ENCODE assay signal across 23 mouse cellular contexts in genomic region chr14:41065168-41065567, GRCm38 (mm10). TPM values are rescaled to one million over a fixed set of nuclear protein-coding genes. Genes with fewer than 3 reads are reported as not detected.
DNase-seq lines count a peak whose midpoint lies in the region; ATAC-seq and TF ChIP-seq lines count a peak whose summit lies in the region.
"Had no signal": no experiment of that assay in that cellular context is flagged by ENCODE, and none has a peak within 500 bp of the region (broad histone marks: within the 10 kb centered on the region; RNA-seq: fewer than 3 reads in every experiment).

No protein-coding gene starts in this region.

- H3K9me3 ChIP-seq in heart, embryonic 13.5 days, result no peaks in the 10 kb centered on the region
- H3K9me3 ChIP-seq in lung, embryonic 16.5 days (ENCODE audit: control insufficient read depth, low read length), result no peaks in the 10 kb centered on the region
- H3K9me3 ChIP-seq in liver, postnatal 0 days (ENCODE audit: low read length), result no peaks in the 10 kb centered on the region
- H3K9me3 ChIP-seq: embryonic facial prominence, embryonic 13.5 days; forebrain, embryonic 13.5 days; midbrain, embryonic 12.5 days had no signal

- no peaks in the 10 kb centered on the region for H3K27me3 ChIP-seq in heart, embryonic 13.5 days (replicated peaks)
- H3K27me3 ChIP-seq in lung, embryonic 16.5 days (ENCODE audit: control insufficient read depth, insufficient read depth, low read depth, low read length), result no peaks in the 10 kb centered on the region
- H3K27me3 ChIP-seq in liver, postnatal 0 days (ENCODE audit: insufficient read depth, low read length), result no peaks in the 10 kb centered on the region
- no peaks in the 10 kb centered on the region for H3K27me3 ChIP-seq in thymus, adult 2 months (ENCODE audit: control insufficient read depth, insufficient read depth, low read length)
- H3K27me3 ChIP-seq: embryonic facial prominence, embryonic 13.5 days; forebrain, embryonic 13.5 days; midbrain, embryonic 12.5 days had no signal

- no peak for DNase-seq in heart, adult 8-10 months (ENCODE audit: low spot score)
- DNase-seq in lung, postnatal 36 days, result no peak
- DNase-seq in liver, postnatal 0 days, result peak; percentile 47
- no peak for DNase-seq in adrenal gland, postnatal 4 days (ENCODE audit: low spot score in 2 of 2)
- DNase-seq in thymus, adult 2 months, result no peak
- DNase-seq: adrenal gland, postnatal 36 days; cerebellum, postnatal 36 days; kidney, adult 11 months; kidney, postnatal 25 days; left cerebral cortex, postnatal 4 days; lung, adult 2 months; right cerebral cortex, postnatal 14 days; thymus, adult 18-20 months had no signal

- no peak for TF ChIP-seq POLR2A in thymus, adult 2 months (IDR thresholded peaks at IDR 0.05; ENCODE audit: control insufficient read depth, extremely low read depth, insufficient read depth, low read length, poor library complexity)

- no peak overlapping the region for H3K4me3 ChIP-seq in heart, embryonic 13.5 days
- H3K4me3 ChIP-seq in lung, embryonic 16.5 days (ENCODE audit: low read length), result no peak overlapping the region
- H3K4me3 ChIP-seq in liver, postnatal 0 days (ENCODE audit: low read depth, low read length), result no peak overlapping the region
- H3K4me3 ChIP-seq in thymus, adult 2 months (ENCODE audit: control insufficient read depth, insufficient read depth, low read length), result no peak overlapping the region
- H3K4me3 ChIP-seq: embryonic facial prominence, embryonic 13.5 days; forebrain, embryonic 13.5 days; midbrain, embryonic 12.5 days had no signal

- TF ChIP-seq CTCF in liver, postnatal 0 days (IDR thresholded peaks at IDR 0.05; ENCODE audit: low read depth), result no peak
- no peak for TF ChIP-seq CTCF in thymus, adult 2 months (IDR thresholded peaks at IDR 0.05; ENCODE audit: borderline replicate concordance, control insufficient read depth, extremely low read depth, insufficient read depth, low read length, poor library complexity)

- 0 out of 2 replicates have a peak overlapping the region, but pooled peaks have one; percentile 39 for H3K27ac ChIP-seq in heart, embryonic 13.5 days (replicated peaks)
- no peak overlapping the region for H3K27ac ChIP-seq in lung, embryonic 16.5 days (ENCODE audit: low read length)
- H3K27ac ChIP-seq in liver, postnatal 0 days (ENCODE audit: low read depth), result no peak overlapping the region
- H3K27ac ChIP-seq in thymus, adult 2 months (ENCODE audit: control insufficient read depth, insufficient read depth, low read length), result no peak overlapping the region
- H3K27ac ChIP-seq: embryonic facial prominence, embryonic 13.5 days; forebrain, embryonic 13.5 days; hindbrain, embryonic 14.5 days; midbrain, embryonic 12.5 days had no signal

- no peak overlapping the region for H3K9ac ChIP-seq in heart, embryonic 13.5 days
- no peak overlapping the region for H3K9ac ChIP-seq in lung, embryonic 16.5 days (ENCODE audit: low read length)
- no peak overlapping the region for H3K9ac ChIP-seq in liver, postnatal 0 days (replicated peaks)
- H3K9ac ChIP-seq: embryonic facial prominence, embryonic 13.5 days; forebrain, embryonic 13.5 days; hindbrain, embryonic 14.5 days; midbrain, embryonic 12.5 days had no signal

- no peaks in the 10 kb centered on the region for H3K36me3 ChIP-seq in heart, embryonic 13.5 days
- H3K36me3 ChIP-seq in lung, embryonic 16.5 days (ENCODE audit: control insufficient read depth, insufficient read depth, low read length), result no peaks in the 10 kb centered on the region
- H3K36me3 ChIP-seq in liver, postnatal 0 days (replicated peaks; ENCODE audit: insufficient read depth, low read length), result no peaks in the 10 kb centered on the region
- H3K36me3 ChIP-seq in thymus, adult 2 months (ENCODE audit: control insufficient read depth, insufficient read depth, low read length), result no peaks in the 10 kb centered on the region
- H3K36me3 ChIP-seq: embryonic facial prominence, embryonic 13.5 days; midbrain, embryonic 12.5 days had no signal

- WGBS in heart, embryonic 13.5 days, result 0% methylated on average over 2 of the region's 2 CpGs
- WGBS in lung, embryonic 16.5 days, result 14% methylated on average over 1 of the region's 2 CpGs
- WGBS in liver, postnatal 0 days (ENCODE audit: insufficient replicate concordance), result 37% methylated on average over 2 of the region's 2 CpGs
- WGBS in thymus, adult 2 months, result 81% methylated on average over 2 of the region's 2 CpGs

- ATAC-seq in heart, embryonic 13.5 days (ENCODE audit: extremely low read depth, insufficient number of reproducible peaks, low FRiP score, low TSS enrichment), result no peak; the same call in 1 of the 2 replicates
- ATAC-seq in lung, embryonic 16.5 days (ENCODE audit: low read depth), result peak; percentile 59; the same call in 1 of the 2 replicates
- ATAC-seq in erythroid progenitor cell, adult 5-6 weeks (replicated peaks; ENCODE audit: low FRiP score, poor library complexity, severe bottlenecking), result peak; percentile 70; the same call in 1 of the 2 replicates
- peak; percentile 89 for ATAC-seq in liver, postnatal 0 days
- ATAC-seq: forebrain, embryonic 13.5 days; Patski had no signal

- no peak overlapping the region for H3K4me2 ChIP-seq in heart, embryonic 13.5 days
- H3K4me2 ChIP-seq in lung, embryonic 16.5 days (ENCODE audit: low read depth, low read length), result no peak overlapping the region
- no peak overlapping the region for H3K4me2 ChIP-seq in liver, postnatal 0 days (ENCODE audit: low read depth, low read length)
- H3K4me2 ChIP-seq: embryonic facial prominence, embryonic 13.5 days; forebrain, embryonic 13.5 days; hindbrain, embryonic 14.5 days; midbrain, embryonic 12.5 days had no signal

- TF ChIP-seq EP300 in liver, postnatal 0 days (IDR thresholded peaks at IDR 0.05; ENCODE audit: low read depth), result no peak; the same call in 1 of the 2 replicates

- H3K4me1 ChIP-seq in heart, embryonic 13.5 days, result peaks cover 13% of the 10 kb centered on the region
- no peaks in the 10 kb centered on the region for H3K4me1 ChIP-seq in lung, embryonic 16.5 days (replicated peaks; ENCODE audit: control insufficient read depth, insufficient read depth, low read length)
- H3K4me1 ChIP-seq in liver, postnatal 0 days (ENCODE audit: insufficient read depth), result no peaks in the 10 kb centered on the region
- no peaks in the 10 kb centered on the region for H3K4me1 ChIP-seq in thymus, adult 2 months (replicated peaks; ENCODE audit: control insufficient read depth, insufficient read depth, low read length)
- H3K4me1 ChIP-seq: embryonic facial prominence, embryonic 13.5 days; forebrain, embryonic 13.5 days; midbrain, embryonic 12.5 days had no signal

RNA-seq across cellular contexts. Expression of gene Dydc2, which starts 3.8 kb away (rescaled TPM):
- polyA plus RNA-seq in heart, embryonic 13.5 days (2015; fragmentation: Nextera tagmentation; extraction: Ambion mirVana), result 0.24 and 0.49 TPM in 2 replicates
- total RNA-seq in heart, adult 8-10 months (2022), result not detected
- 0.70 and 0.89 TPM in 2 replicates for polyA plus RNA-seq in lung, embryonic 16.5 days (2015; fragmentation: Nextera tagmentation; extraction: Ambion mirVana)
- total RNA-seq in erythroid progenitor cell, adult 5-6 weeks (2015; ENCODE audit: low replicate concordance), result not detected in 2 replicates
- total RNA-seq in erythroid progenitor cell, adult 5-6 weeks (2017; ENCODE audit: low replicate concordance), result not detected in 2 replicates
- not detected in 2 replicates for polyA plus RNA-seq in liver, postnatal 0 days (2015; fragmentation: Nextera tagmentation; extraction: Ambion mirVana)
- total RNA-seq in adrenal gland, postnatal 4 days (2021), result under 1 TPM; 0.65 to 0.76 TPM
- polyA plus RNA-seq in thymus, adult 2 months (2012; rRNA removed), result not detected in 2 replicates
- total RNA-seq: gastrocnemius, postnatal 4 days had no signal
- polyA plus RNA-seq: embryonic facial prominence, embryonic 13.5 days had no signal

RNA-seq across cellular contexts. Expression of gene Dydc1, which starts 7.5 kb away (rescaled TPM):
- not detected in 2 replicates for polyA plus RNA-seq in heart, embryonic 13.5 days (2015; fragmentation: Nextera tagmentation; extraction: Ambion mirVana)
- not detected for total RNA-seq in heart, adult 8-10 months (2022)
- 0.19 and 0.44 TPM in 2 replicates for polyA plus RNA-seq in lung, embryonic 16.5 days (2015; fragmentation: Nextera tagmentation; extraction: Ambion mirVana)
- not detected in 2 replicates for total RNA-seq in erythroid progenitor cell, adult 5-6 weeks (2015; ENCODE audit: low replicate concordance)
- total RNA-seq in erythroid progenitor cell, adult 5-6 weeks (2017; ENCODE audit: low replicate concordance), result not detected in 2 replicates
- polyA plus RNA-seq in liver, postnatal 0 days (2015; fragmentation: Nextera tagmentation; extraction: Ambion mirVana), result not detected in 2 replicates
- under 1 TPM in 1 of 2 experiments, not detected in 1; 0.31 TPM for total RNA-seq in adrenal gland, postnatal 4 days (2021)
- 0.09 TPM in 1 of 2 replicates, not detected in the other for polyA plus RNA-seq in thymus, adult 2 months (2012; rRNA removed)
- total RNA-seq: gastrocnemius, postnatal 4 days; layer of hippocampus, postnatal 14 days; left cerebral cortex, postnatal 4 days had no signal
- polyA plus RNA-seq: embryonic facial prominence, embryonic 13.5 days; hindbrain, embryonic 14.5 days; midbrain, embryonic 12.5 days; Patski had no signal

RNA-seq across cellular contexts. Expression of gene Mat1a, which starts 39.7 kb away (rescaled TPM):
- 0.31 and 0.50 TPM in 2 replicates for polyA plus RNA-seq in heart, embryonic 13.5 days (2015; fragmentation: Nextera tagmentation; extraction: Ambion mirVana)
- total RNA-seq in heart, adult 8-10 months (2022), result under 1 TPM in 2 of 4 experiments, not detected in 2; 0.09 to 0.31 TPM
- 6.7 and 9.5 TPM in 2 replicates for polyA plus RNA-seq in lung, embryonic 16.5 days (2015; fragmentation: Nextera tagmentation; extraction: Ambion mirVana)
- not detected in 2 replicates for total RNA-seq in erythroid progenitor cell, adult 5-6 weeks (2015; ENCODE audit: low replicate concordance)
- total RNA-seq in erythroid progenitor cell, adult 5-6 weeks (2017; ENCODE audit: low replicate concordance), result not detected in 2 replicates
- polyA plus RNA-seq in liver, postnatal 0 days (2015; fragmentation: Nextera tagmentation; extraction: Ambion mirVana), result 1,129 and 1,137 TPM in 2 replicates
- 10 to 100 TPM in 1 of 2 experiments, 1 to 10 TPM in 1; 6.4 to 97.7 TPM for total RNA-seq in adrenal gland, postnatal 4 days (2021)
- polyA plus RNA-seq in thymus, adult 2 months (2012; rRNA removed), result 0.57 and 2.6 TPM in 2 replicates
- total RNA-seq: layer of hippocampus, postnatal 14 days; left cerebral cortex, postnatal 4 days had no signal
- polyA plus RNA-seq: embryonic facial prominence, embryonic 13.5 days; forebrain, embryonic 13.5 days; hindbrain, embryonic 14.5 days; midbrain, embryonic 12.5 days; Patski had no signal

RNA-seq across cellular contexts. Expression of gene Fam213a, which starts 51.6 kb away (rescaled TPM):
- 48.6 and 50.4 TPM in 2 replicates for polyA plus RNA-seq in heart, embryonic 13.5 days (2015; fragmentation: Nextera tagmentation; extraction: Ambion mirVana)
- total RNA-seq in heart, adult 8-10 months (2022), result 10 to 100 TPM; 24.7 to 39.2 (median 28.2) TPM
- polyA plus RNA-seq in lung, embryonic 16.5 days (2015; fragmentation: Nextera tagmentation; extraction: Ambion mirVana), result 131 and 132 TPM in 2 replicates
- total RNA-seq in erythroid progenitor cell, adult 5-6 weeks (2015; ENCODE audit: low replicate concordance), result 162 and 195 TPM in 2 replicates
- 261 and 301 TPM in 2 replicates for total RNA-seq in erythroid progenitor cell, adult 5-6 weeks (2017; ENCODE audit: low replicate concordance)
- polyA plus RNA-seq in liver, postnatal 0 days (2015; fragmentation: Nextera tagmentation; extraction: Ambion mirVana), result 80.4 and 85.0 TPM in 2 replicates
- total RNA-seq in adrenal gland, postnatal 4 days (2021), result 10 to 100 TPM; 75.5 to 79.0 TPM
- 7.3 and 7.8 TPM in 2 replicates for polyA plus RNA-seq in thymus, adult 2 months (2012; rRNA removed)

Comparison
In these comparisons a context has a peak if more than half of its experiments do, and no peak if none do; other contexts are left out.
1. RNA of gene Mat1a, which starts 39.7 kb away (polyA plus RNA-seq): 1,129 to 1,137 TPM in liver, postnatal 0 days; 6.7 to 9.5 TPM in lung, embryonic 16.5 days, 0.57 to 2.6 TPM in thymus, adult 2 months and 0.31 to 0.50 TPM in heart, embryonic 13.5 days; every median in the first group is over 100 times any median in the second.